Mouse (Mus musculus): ENCODE results near the gene Dsp.

DNA sequence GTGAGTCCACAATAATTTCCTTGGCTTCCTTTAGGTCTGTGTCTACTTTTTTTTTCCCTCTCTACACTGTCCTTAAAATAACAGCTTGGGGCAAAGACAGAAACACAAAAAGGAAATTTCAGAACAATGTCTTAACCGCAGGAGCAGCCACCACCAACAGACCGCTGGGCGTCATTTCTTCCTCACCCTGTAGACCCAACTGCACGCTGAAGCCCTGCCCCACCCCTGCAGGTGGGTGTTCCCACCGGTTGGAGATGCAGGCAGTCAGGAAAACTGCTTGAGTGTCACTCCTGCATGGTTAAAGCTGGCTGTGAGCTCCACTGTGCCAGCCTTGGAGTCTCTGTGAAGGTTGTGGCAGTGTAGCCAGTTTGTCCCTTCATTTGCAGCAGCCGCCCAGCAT is 6.5 kb downstream of the Dsp start:
- TF ChIP-seq POLR2A (IDR thresholded peaks at IDR 0.05; ENCODE audit: insufficient read length, low read depth) (no peak), USF1 (IDR thresholded peaks at IDR 0.05; ENCODE audit: low read depth) (no peak), TCF12 (IDR thresholded peaks at IDR 0.05; ENCODE audit: insufficient read depth, poor library complexity, severe bottlenecking) (no peak), MYOG (IDR thresholded peaks at IDR 0.05; ENCODE audit: control insufficient read depth in 1 of 3, insufficient read depth in 1 of 3, insufficient read length in 2 of 3, low read depth in 2 of 3) (no peak), POLR2AphosphoS2 (IDR thresholded peaks at IDR 0.05; ENCODE audit: insufficient read length, low read depth) (no peak), MAX (IDR thresholded peaks at IDR 0.05; ENCODE audit: low read depth) (no peak), E2F4 (IDR thresholded peaks at IDR 0.05; ENCODE audit: insufficient read depth) (no peak), CEBPB (IDR thresholded peaks at IDR 0.05; ENCODE audit: insufficient read depth, poor library complexity, severe bottlenecking) (no peak), TCF3 (IDR thresholded peaks at IDR 0.05; ENCODE audit: insufficient read length, low read depth) (no peak), MYOD1 (IDR thresholded peaks at IDR 0.05; ENCODE audit: control insufficient read depth in 1 of 3, insufficient read length in 2 of 3, low read depth in 2 of 3) (no peak)
